Mouse (Mus musculus) liver, postnatal 0 days (tissue): ENCODE data around the gene Map4k4. TPM values are rescaled to one million over a fixed set of nuclear protein-coding genes. Genes with fewer than 3 reads are reported as not detected.

Experiments
- ATAC-seq: fragments of 200-750 bp; cut with Nextera tagmentation; 2 replicates; pipeline ENCODE4 v1.8.0; 2017; ENCODE audit warnings: mild to moderate bottlenecking, moderate library complexity
- DNase-seq: peaks from one replicate; pipeline ENCODE4 v3.0.0-alpha.2; 2016
- H3K27ac ChIP-seq: fragments of 300-500 bp; sonication (generic); 2 replicates; pipeline ENCODE4 v1.5.1; 2014; ENCODE audit warnings: antibody characterized with exemption, moderate library complexity, mild to moderate bottlenecking, low read depth
- H3K27me3 ChIP-seq: fragments of 300-500 bp; sonication (generic); 2 replicates; pipeline ENCODE4 v1.6.1; 2014; ENCODE audit warnings: low read length, control low read depth, mixed read lengths; ENCODE audit not compliant: insufficient read depth
- H3K36me3 ChIP-seq: fragments of 300-500 bp; sonication (generic); replicated peaks from 2 replicates; pipeline ENCODE4 v1.6.1; 2014; ENCODE audit warnings: mild to moderate bottlenecking, control low read depth, low read length, moderate library complexity, mixed read lengths; ENCODE audit not compliant: insufficient read depth
- H3K4me1 ChIP-seq: fragments of 300-500 bp; sonication (generic); 2 replicates; pipeline ENCODE4 v1.6.1; 2014; ENCODE audit warnings: antibody characterized with exemption, mild to moderate bottlenecking, control low read depth; ENCODE audit not compliant: insufficient read depth
- H3K4me2 ChIP-seq: fragments of 300-500 bp; sonication (generic); 2 replicates; pipeline ENCODE4 v1.6.1; 2014; ENCODE audit warnings: low read depth, mild to moderate bottlenecking, low read length, moderate library complexity, mixed read lengths
- H3K4me3 ChIP-seq: fragments of 300-500 bp; sonication (generic); 2 replicates; pipeline ENCODE4 v1.5.1; 2014; ENCODE audit warnings: low read depth, low read length
- H3K9ac ChIP-seq: fragments of 300-500 bp; sonication (generic); replicated peaks from 2 replicates; pipeline ENCODE4 v1.6.1; 2014; ENCODE audit warnings: mild to moderate bottlenecking, moderate library complexity
- H3K9me3 ChIP-seq: fragments of 300-500 bp; sonication (generic); 2 replicates; pipeline ENCODE4 v1.6.1; 2016; ENCODE audit warnings: mild to moderate bottlenecking, control low read depth, low read length, mixed read lengths
- CTCF ChIP-seq: sonication (generic); IDR thresholded peaks from 2 replicates; pipeline ENCODE4 v1.5.1; 2016; ENCODE audit warnings: antibody characterized with exemption, low read depth
- EP300 ChIP-seq: IDR thresholded peaks from 2 replicates; pipeline ENCODE4 v1.6.1; 2016; ENCODE audit warnings: antibody characterized with exemption, low read depth, mild to moderate bottlenecking
- WGBS: fragments of 180-500 bp; shearing (Covaris S2); extraction: QIAGEN DNeasy Blood & Tissue Kit; methylation state at CpG from one replicate; pipeline ENCODE4 v1.1.7; 2014; ENCODE audit not compliant: insufficient replicate concordance; 5-methylcytosine and 5-hydroxymethylcytosine counted together
- polyA plus RNA-seq: library from polyadenylated mRNA; unstranded; fragments of >200 nt; fragmentation: Nextera tagmentation; extraction: Ambion mirVana; gene quantifications from 2 replicates; pipeline ENCODE4 v1.2.1, GENCODE M21; 2015

Map4k4 gene
- polyA plus RNA-seq, result 4.0 and 4.2 TPM in 2 replicates

DNA sequence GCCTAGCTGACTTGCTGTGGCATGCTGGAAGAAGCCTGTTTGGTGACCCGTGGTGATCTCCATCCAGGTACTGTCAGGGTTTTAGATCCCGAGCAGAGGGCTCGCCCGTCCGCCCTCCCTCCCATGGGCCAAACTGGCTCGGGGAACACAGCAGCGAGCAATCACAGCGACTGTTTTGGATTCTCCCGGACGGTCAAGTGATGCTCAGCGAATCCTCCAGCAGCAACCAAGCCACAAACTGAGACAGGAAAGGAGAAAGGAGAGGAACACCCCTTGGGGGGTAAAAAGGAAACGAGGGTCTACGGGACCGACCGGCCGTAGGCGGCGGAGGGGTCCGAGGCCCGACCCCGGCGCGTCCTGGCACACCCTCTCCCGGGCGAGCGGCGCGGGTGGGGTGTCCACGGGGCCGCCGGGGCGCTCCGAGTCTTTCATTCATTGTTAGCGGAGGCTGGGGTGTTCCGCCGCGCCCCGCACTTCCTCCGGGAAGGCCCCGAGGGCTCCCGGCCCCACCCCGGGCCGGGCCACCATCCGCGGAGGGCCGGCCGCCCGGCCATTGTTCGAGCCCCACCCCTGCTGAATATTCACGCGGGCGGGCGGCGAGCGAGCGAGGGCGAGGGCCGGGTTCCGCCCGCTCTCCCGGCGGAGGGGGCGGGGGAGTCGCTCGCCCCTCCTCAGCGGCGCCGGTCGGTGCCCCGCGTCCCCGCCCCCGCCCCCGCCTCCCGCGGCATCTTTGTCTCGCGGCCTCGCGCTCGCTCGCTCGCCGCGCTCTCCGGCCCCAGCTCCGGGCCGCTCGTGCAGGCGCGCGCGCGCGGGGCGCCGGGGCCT lies at the start of gene Map4k4:
TSS of gene Map4k4 (plus strand) at position 733 of the 825 bp plus-strand sequence.
- peak; percentile 80 for ATAC-seq

DNA sequence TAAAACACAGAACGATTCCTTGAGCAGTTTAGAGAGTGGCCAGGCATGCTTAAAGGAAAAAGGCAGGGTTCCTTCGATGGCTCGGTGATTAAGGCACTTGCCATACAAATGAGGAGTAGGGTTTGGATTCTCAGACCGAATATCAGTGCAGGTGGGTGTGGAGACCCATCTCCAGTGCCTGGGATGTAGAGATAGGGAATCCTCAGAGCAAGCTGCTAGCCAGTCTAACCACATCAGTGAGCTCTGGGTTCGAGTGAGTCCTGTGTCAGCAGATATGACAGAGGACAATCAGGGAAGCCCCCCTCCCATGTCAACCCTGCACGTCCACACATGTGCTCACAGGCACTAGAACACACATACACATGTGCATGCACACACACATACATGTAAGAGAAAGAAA lies 44.8 kb upstream of the Map4k4 start:
- Histone ChIP-seq H3K9me3 (no peaks in the 10 kb centered on the region), H3K27me3 (no peaks in the 10 kb centered on the region), H3K4me2 (no peak overlapping the region), H3K27ac (no peak overlapping the region), H3K9ac (no peak overlapping the region), H3K4me1 (no peaks in the 10 kb centered on the region; the same call in 1 of the 2 replicates), H3K36me3 (no peaks in the 10 kb centered on the region), H3K4me3 (no peak overlapping the region)
- ATAC-seq, result no peak
- no peak for TF ChIP-seq CTCF
- TF ChIP-seq EP300, result no peak
- DNase-seq, result no peak
- 61% methylated on average over 6 of the region's 6 CpGs for WGBS

More for the DNA sequence above, at the start of gene Map4k4:
- H3K9ac ChIP-seq, result peak within 1 kb of the TSS; percentile 88
- H3K4me1 ChIP-seq, result peaks cover 41% of the 10 kb centered on the region
- H3K27me3 ChIP-seq, result 0 out of 2 replicates have a peak, but pooled peaks cover 3% of the 10 kb centered on the region
- peak; percentile 80 for DNase-seq
- H3K4me3 ChIP-seq, result peak within 1 kb of the TSS; percentile 80
- WGBS, result 4% methylated on average over 56 of the region's 97 CpGs
- H3K36me3 ChIP-seq, result no peaks in the 10 kb centered on the region
- H3K4me2 ChIP-seq, result peak within 1 kb of the TSS; percentile 81
- TF ChIP-seq EP300, result no peak
- no peak for TF ChIP-seq CTCF
- H3K9me3 ChIP-seq, result no peaks in the 10 kb centered on the region
- H3K27ac ChIP-seq, result peak within 1 kb of the TSS; percentile 94

DNA sequence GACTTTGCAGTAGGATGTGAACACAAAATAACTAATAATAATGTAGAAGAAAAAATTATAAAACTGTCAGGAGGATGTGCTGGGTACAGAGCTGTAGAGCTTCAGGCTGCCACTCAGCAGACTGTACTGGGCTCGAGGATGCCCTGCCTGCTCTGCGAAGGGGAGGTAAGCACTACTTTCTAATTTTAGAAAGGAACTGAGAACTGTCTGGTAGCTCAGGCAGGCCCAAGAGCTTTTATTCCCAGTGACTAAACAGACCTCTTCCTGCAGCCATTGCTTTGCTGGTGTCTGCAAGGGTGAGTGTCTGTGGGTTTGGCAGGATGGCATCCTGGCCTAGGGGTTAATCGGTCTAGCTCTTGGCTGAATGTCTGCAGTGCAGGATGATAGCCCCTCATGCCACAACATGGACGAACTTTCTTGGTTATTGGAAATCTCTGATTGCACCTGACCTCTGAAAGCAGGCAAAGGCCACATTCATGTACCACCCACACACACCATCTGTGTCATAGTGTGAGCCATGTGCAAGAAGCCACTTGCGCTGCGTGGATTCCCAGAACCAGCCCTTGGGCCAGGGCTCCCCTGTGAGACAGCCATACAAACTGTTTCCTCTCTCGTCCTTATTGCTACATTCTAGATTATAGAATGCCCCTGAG lies 43.8 kb upstream of the Map4k4 start:
- 59% methylated on average over 7 of the region's 7 CpGs for WGBS
- H3K9ac ChIP-seq, result no peak overlapping the region
- H3K27ac ChIP-seq, result no peak overlapping the region
- no peak for DNase-seq
- no peaks in the 10 kb centered on the region for H3K9me3 ChIP-seq
- no peaks in the 10 kb centered on the region for H3K27me3 ChIP-seq
- no peak overlapping the region for H3K4me3 ChIP-seq
- no peak overlapping the region for H3K4me2 ChIP-seq
- H3K36me3 ChIP-seq, result no peaks in the 10 kb centered on the region
- ATAC-seq, result no peak
- H3K4me1 ChIP-seq, result no peaks in the 10 kb centered on the region; the same call in 1 of the 2 replicates
- no peak for TF ChIP-seq CTCF

DNA sequence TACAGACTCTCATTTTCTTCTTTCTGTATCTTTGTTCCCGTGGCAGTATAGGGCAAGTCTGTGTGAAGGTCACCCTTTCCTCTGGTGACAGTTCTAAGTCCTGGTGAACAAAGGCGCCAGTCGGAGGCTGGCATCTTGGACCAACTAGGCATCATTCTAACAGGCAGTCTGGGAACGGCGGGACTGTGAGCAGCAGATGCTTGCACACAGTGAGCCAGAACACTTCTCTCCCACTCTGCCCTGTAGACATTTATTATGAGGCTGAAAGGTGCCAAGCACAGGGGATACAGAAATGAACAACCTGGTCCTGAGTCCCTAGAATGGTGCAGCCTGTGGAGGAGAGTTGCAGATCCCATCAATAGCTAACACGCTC lies 43.3 kb upstream of the Map4k4 start:
- H3K27ac ChIP-seq, result no peak overlapping the region
- 81% methylated on average over 6 of the region's 6 CpGs for WGBS
- no peak for ATAC-seq
- no peaks in the 10 kb centered on the region for H3K9me3 ChIP-seq
- no peaks in the 10 kb centered on the region; the same call in 1 of the 2 replicates for H3K4me1 ChIP-seq
- H3K36me3 ChIP-seq, result no peaks in the 10 kb centered on the region
- no peak overlapping the region for H3K9ac ChIP-seq
- TF ChIP-seq EP300 (no peak), CTCF (no peak)
- no peak for DNase-seq
- no peaks in the 10 kb centered on the region for H3K27me3 ChIP-seq
- H3K4me3 ChIP-seq, result no peak overlapping the region
- no peak overlapping the region for H3K4me2 ChIP-seq

DNA sequence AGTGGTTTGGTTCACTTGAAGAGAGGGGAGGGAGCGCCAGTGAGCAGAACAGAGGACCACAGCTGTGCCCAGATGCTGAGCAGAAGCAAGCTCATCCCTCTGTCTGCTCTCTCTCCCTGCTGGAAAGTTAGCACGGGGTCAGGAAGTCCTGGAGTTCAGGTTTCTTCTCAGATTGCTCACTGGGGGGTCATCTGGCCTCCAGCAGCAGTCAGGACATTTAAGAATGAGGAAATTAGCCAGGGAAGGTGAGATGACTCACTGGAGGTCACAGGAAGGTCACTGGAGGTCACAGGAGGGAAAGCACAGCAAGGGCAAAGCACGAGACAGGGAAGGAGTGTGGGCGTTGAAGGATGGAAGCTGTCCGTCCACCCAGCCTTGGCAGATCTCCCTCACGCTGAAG lies 41.5 kb upstream of the Map4k4 start:
- Histone ChIP-seq H3K4me3 (no peak overlapping the region), H3K9me3 (no peaks in the 10 kb centered on the region), H3K9ac (no peak overlapping the region), H3K27ac (no peak overlapping the region), H3K4me2 (no peak overlapping the region), H3K4me1 (no peaks in the 10 kb centered on the region; the same call in 1 of the 2 replicates), H3K36me3 (no peaks in the 10 kb centered on the region), H3K27me3 (no peaks in the 10 kb centered on the region)
- ATAC-seq (no peak), DNase-seq (no peak)
- WGBS, result 36% methylated on average over 6 of the region's 6 CpGs
- no peak for TF ChIP-seq CTCF

DNA sequence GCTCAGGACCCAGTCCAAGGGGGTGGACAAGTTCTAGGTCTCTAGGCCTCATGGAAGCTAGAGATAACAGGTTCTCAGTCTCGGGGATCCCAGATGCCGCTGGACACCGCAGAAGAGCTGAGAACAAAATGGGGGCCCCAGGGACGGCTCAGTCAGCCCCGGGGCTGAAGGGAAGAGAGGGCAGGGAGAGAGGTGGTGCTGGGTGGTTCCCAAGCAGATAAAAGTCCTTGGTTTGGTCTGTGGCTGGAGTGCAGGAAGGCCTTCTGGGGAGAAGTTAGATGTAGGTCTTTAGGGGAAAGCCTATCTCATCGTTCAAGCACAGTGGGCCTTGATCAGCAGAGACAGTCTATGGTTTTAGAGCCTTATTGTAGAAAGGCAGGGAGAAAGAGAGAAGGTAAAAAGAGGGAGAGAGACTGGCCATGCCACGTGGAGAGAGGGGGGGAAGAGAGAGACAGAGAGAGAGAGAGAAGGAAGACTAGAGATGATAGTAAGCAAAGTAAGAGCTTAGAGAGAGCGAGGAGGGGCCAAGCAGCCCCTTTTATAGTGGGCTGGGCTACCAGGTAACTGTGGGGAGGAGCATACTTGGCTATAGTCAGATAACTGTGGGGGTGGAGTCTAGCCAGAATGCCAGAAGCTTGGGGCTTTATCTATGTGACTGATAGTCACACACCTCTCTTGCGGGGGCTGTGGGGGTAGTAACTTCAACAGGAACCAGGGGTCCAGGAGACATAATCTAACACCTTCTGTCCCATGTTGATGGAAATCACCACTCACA lies 34.2 kb upstream of the Map4k4 start:
- ATAC-seq, result no peak
- Histone ChIP-seq H3K9me3 (no peaks in the 10 kb centered on the region), H3K27me3 (no peaks in the 10 kb centered on the region), H3K4me1 (peaks cover 13% of the 10 kb centered on the region; the same call in 1 of the 2 replicates), H3K36me3 (no peaks in the 10 kb centered on the region), H3K4me2 (no peak overlapping the region), H3K4me3 (no peak overlapping the region), H3K27ac (no peak overlapping the region), H3K9ac (no peak overlapping the region)
- no peak for DNase-seq
- no peak for TF ChIP-seq EP300
- no peak for TF ChIP-seq CTCF
- 58% methylated on average over 9 of the region's 9 CpGs for WGBS
